Mouse (Mus musculus) thymus, adult 2 months (tissue): ENCODE results near the gene Enc1. TPM values are rescaled to one million over a fixed set of nuclear protein-coding genes. Genes with fewer than 3 reads are reported as not detected.

Experiments used
- DNase-seq: peaks from one replicate; pipeline ENCODE4 v3.0.0; 2021
- H3K27ac ChIP-seq: fragments of 200-500 bp; 2 replicates; pipeline ENCODE4 v1.5.1; 2012; ENCODE audit warnings: low read length, control low read depth; ENCODE audit not compliant: control insufficient read depth, insufficient read depth
- H3K27me3 ChIP-seq: fragments of 200-500 bp; 2 replicates; pipeline ENCODE4 v1.6.1; 2012; ENCODE audit warnings: mild to moderate bottlenecking, low read length, moderate library complexity, mixed read lengths; ENCODE audit not compliant: control insufficient read depth, insufficient read depth
- H3K36me3 ChIP-seq: fragments of 200-500 bp; 2 replicates; pipeline ENCODE4 v1.6.1; 2012; ENCODE audit warnings: mild to moderate bottlenecking, low read length, moderate library complexity; ENCODE audit not compliant: control insufficient read depth, insufficient read depth
- H3K4me1 ChIP-seq: fragments of 200-500 bp; replicated peaks from 2 replicates; pipeline ENCODE4 v1.6.1; 2012; ENCODE audit warnings: low read length; ENCODE audit not compliant: control insufficient read depth, insufficient read depth
- H3K4me3 ChIP-seq: fragments of 200-500 bp; 2 replicates; pipeline ENCODE4 v1.5.1; 2012; ENCODE audit warnings: mild to moderate bottlenecking, low read length, control low read depth, moderate library complexity; ENCODE audit not compliant: control insufficient read depth, insufficient read depth
- CTCF ChIP-seq: fragments of 200-500 bp; IDR thresholded peaks from 2 replicates; pipeline ENCODE4 v1.5.1; 2012; ENCODE audit warnings: mild to moderate bottlenecking, control low read depth, low read length, moderate library complexity, borderline replicate concordance; ENCODE audit not compliant: control insufficient read depth, poor library complexity, insufficient read depth; ENCODE audit errors: extremely low read depth
- POLR2A ChIP-seq: fragments of 200-500 bp; IDR thresholded peaks from 2 replicates; pipeline ENCODE4 v1.6.1; 2012; ENCODE audit warnings: mild to moderate bottlenecking, low read length, control low read depth, moderate library complexity; ENCODE audit not compliant: control insufficient read depth, poor library complexity, insufficient read depth; ENCODE audit errors: extremely low read depth
- WGBS: fragments of 180-500 bp; shearing (Covaris S2); methylation state at CpG from one replicate; pipeline ENCODE4 v1.1.7; 2018; 5-methylcytosine and 5-hydroxymethylcytosine counted together
- polyA plus RNA-seq: library from polyadenylated mRNA; depleted of rRNA; stranded (reverse); fragments of >200 nt; gene quantifications from 2 replicates; pipeline ENCODE4 v1.2.3, GENCODE M21; 2012

Gene Enc1
- polyA plus RNA-seq, 1 experiment, result 7.6 TPM

- 92% methylated on average over 8 of the region's 8 CpGs for WGBS
- H3K4me3 ChIP-seq, result no peak overlapping the region
- TF ChIP-seq CTCF, result no peak
- no peak for TF ChIP-seq POLR2A
- H3K27ac ChIP-seq, result no peak overlapping the region
- no peaks in the 10 kb centered on the region for H3K27me3 ChIP-seq
- no peaks in the 10 kb centered on the region for H3K36me3 ChIP-seq
- no peaks in the 10 kb centered on the region for H3K4me1 ChIP-seq
- no peak for DNase-seq
Measured at GRCm38 (mm10) chr13:97223856-97224255, 17.0 kb upstream of the Enc1 start.

GRCm38 (mm10) chr13:97224341-97224982, 16.4 kb upstream of the Enc1 start:
- Histone ChIP-seq H3K4me1 (no peaks in the 10 kb centered on the region), H3K4me3 (no peak overlapping the region), H3K27me3 (no peaks in the 10 kb centered on the region), H3K36me3 (no peaks in the 10 kb centered on the region), H3K27ac (no peak overlapping the region)
- TF ChIP-seq POLR2A, result no peak
- TF ChIP-seq CTCF, result no peak
- DNase-seq, result no peak
- WGBS, result 90% methylated on average over 10 of the region's 10 CpGs

- H3K36me3 ChIP-seq, result no peaks in the 10 kb centered on the region
- TF ChIP-seq CTCF (no peak), POLR2A (no peak)
- no peaks in the 10 kb centered on the region for H3K27me3 ChIP-seq
- H3K27ac ChIP-seq, result no peak overlapping the region
- H3K4me3 ChIP-seq, result no peak overlapping the region
- DNase-seq, result no peak
- no peaks in the 10 kb centered on the region for H3K4me1 ChIP-seq
- WGBS, result 86% methylated on average over 17 of the region's 17 CpGs
Measured at GRCm38 (mm10) chr13:97225130-97225529, 15.8 kb upstream of the Enc1 start.

- no peaks in the 10 kb centered on the region for H3K36me3 ChIP-seq
- H3K27ac ChIP-seq, result no peak overlapping the region
- H3K27me3 ChIP-seq, result no peaks in the 10 kb centered on the region
- 90% methylated on average over 3 of the region's 3 CpGs for WGBS
- no peak for TF ChIP-seq POLR2A
- TF ChIP-seq CTCF, result no peak
- H3K4me3 ChIP-seq, result no peak overlapping the region
- DNase-seq, result no peak
- no peaks in the 10 kb centered on the region for H3K4me1 ChIP-seq
Measured at GRCm38 (mm10) chr13:97227795-97228194, 13.1 kb upstream of the Enc1 start.

- TF ChIP-seq POLR2A, result no peak
- H3K27ac ChIP-seq, result no peak overlapping the region
- no peak for DNase-seq
- peaks cover 2% of the 10 kb centered on the region; the same call in 1 of the 2 replicates for H3K4me1 ChIP-seq
- WGBS, result 88% methylated on average over 3 of the region's 3 CpGs
- H3K4me3 ChIP-seq, result no peak overlapping the region
- no peaks in the 10 kb centered on the region for H3K27me3 ChIP-seq
- H3K36me3 ChIP-seq, result no peaks in the 10 kb centered on the region
Measured at GRCm38 (mm10) chr13:97230101-97230500, 10.8 kb upstream of the Enc1 start.

GRCm38 (mm10) chr13:97233092-97233491, 7.8 kb upstream of the Enc1 start:
- Histone ChIP-seq H3K4me3 (no peak overlapping the region), H3K27ac (no peak overlapping the region), H3K36me3 (no peaks in the 10 kb centered on the region), H3K4me1 (peaks cover 2% of the 10 kb centered on the region; the same call in 1 of the 2 replicates), H3K27me3 (no peaks in the 10 kb centered on the region)
- TF ChIP-seq CTCF (no peak), POLR2A (no peak)
- DNase-seq, result no peak
- 85% methylated on average over 2 of the region's 2 CpGs for WGBS
